Mouse (Mus musculus) myocyte (in vitro differentiated cells): ENCODE results near the gene Trpm6. TPM values are rescaled to one million over a fixed set of nuclear protein-coding genes. Genes with fewer than 3 reads are reported as not detected.

ENCODE experiments used
- H3K27me3 ChIP-seq: one replicate; pipeline ENCODE4 v1.6.1; 2011; ENCODE audit not compliant: control insufficient read depth, insufficient read depth, insufficient read length
- H3K36me3 ChIP-seq: one replicate; pipeline ENCODE4 v1.6.1; 2011; ENCODE audit not compliant: control insufficient read depth, insufficient read depth
- H3K4me2 ChIP-seq: one replicate; pipeline ENCODE4 v1.6.1; 2011; ENCODE audit warnings: low read depth, control low read depth
- H3K4me3 ChIP-seq: one replicate; pipeline ENCODE4 v1.5.1; 2011; ENCODE audit warnings: mild to moderate bottlenecking, control low read depth, moderate library complexity
- H3K79me2 ChIP-seq: one replicate; pipeline ENCODE4 v1.6.1; 2011; ENCODE audit not compliant: control insufficient read depth, insufficient read depth
- H3ac ChIP-seq: one replicate; pipeline ENCODE4 v1.6.1; 2011; ENCODE audit not compliant: control insufficient read depth, insufficient read length
- CEBPB ChIP-seq: IDR thresholded peaks from 2 replicates; pipeline ENCODE4 v1.6.1; 2011; ENCODE audit warnings: mild to moderate bottlenecking, moderate library complexity; ENCODE audit not compliant: poor library complexity, insufficient read depth, severe bottlenecking
- E2F4 ChIP-seq: IDR thresholded peaks from one replicate; pipeline ENCODE4 v1.6.1; 2011; ENCODE audit warnings: mild to moderate bottlenecking, control low read depth, moderate library complexity; ENCODE audit not compliant: insufficient read depth
- MAX ChIP-seq: IDR thresholded peaks from one replicate; pipeline ENCODE4 v1.6.1; 2011; ENCODE audit warnings: low read depth, mild to moderate bottlenecking, control low read depth
- MYOD1 ChIP-seq, 3 experiments: IDR thresholded peaks; one replicate each; pipeline ENCODE4 v1.6.1; 2011; ENCODE audit warnings: control low read depth in 2 of 3, low read depth in 2 of 3, mild to moderate bottlenecking in 2 of 3, moderate library complexity in 1 of 3; ENCODE audit not compliant: insufficient read length in 2 of 3, control insufficient read depth in 1 of 3
- MYOG ChIP-seq, 3 experiments: IDR thresholded peaks; one replicate each; pipeline ENCODE4 v1.6.1; 2011; ENCODE audit warnings: control low read depth in 2 of 3, low read depth in 2 of 3, mild to moderate bottlenecking in 2 of 3; ENCODE audit not compliant: insufficient read length in 2 of 3, control insufficient read depth in 1 of 3, insufficient read depth in 1 of 3
- POLR2A ChIP-seq: IDR thresholded peaks from one replicate; pipeline ENCODE4 v1.6.1; 2011; ENCODE audit warnings: low read depth, mild to moderate bottlenecking, control low read depth, moderate library complexity; ENCODE audit not compliant: insufficient read length
- POLR2AphosphoS2 ChIP-seq: IDR thresholded peaks from one replicate; pipeline ENCODE4 v1.6.1; 2011; ENCODE audit warnings: low read depth, control low read depth; ENCODE audit not compliant: insufficient read length
- REST ChIP-seq: IDR thresholded peaks from one replicate; pipeline ENCODE4 v1.6.1; 2011; ENCODE audit warnings: mild to moderate bottlenecking, control low read depth, moderate library complexity; ENCODE audit not compliant: insufficient read depth, insufficient read length
- SRF ChIP-seq: IDR thresholded peaks from one replicate; pipeline ENCODE4 v1.6.1; 2011; ENCODE audit warnings: low read depth; ENCODE audit not compliant: control insufficient read depth, insufficient read length
- TCF12 ChIP-seq: IDR thresholded peaks from one replicate; pipeline ENCODE4 v1.6.1; 2011; ENCODE audit warnings: mild to moderate bottlenecking, control low read depth; ENCODE audit not compliant: poor library complexity, insufficient read depth, severe bottlenecking
- TCF3 ChIP-seq: IDR thresholded peaks from one replicate; pipeline ENCODE4 v1.6.1; 2011; ENCODE audit warnings: low read depth, control low read depth; ENCODE audit not compliant: insufficient read length
- USF1 ChIP-seq: IDR thresholded peaks from one replicate; pipeline ENCODE4 v1.6.1; 2011; ENCODE audit warnings: low read depth, mild to moderate bottlenecking, control low read depth, moderate library complexity
- polyA plus RNA-seq: library from polyadenylated mRNA; unstranded; fragments of >200 nt; fragmentation: generic; extraction: Trizol; gene quantifications from one replicate; pipeline ENCODE4 v1.2.1, GENCODE M21; 2012; ENCODE audit warnings: missing spikeins

Trpm6 gene
- 0.08 TPM for polyA plus RNA-seq

- H3K36me3 ChIP-seq, result no peaks in the 10 kb centered on the region
- H3K79me2 ChIP-seq, result no peaks in the 10 kb centered on the region
- H3K27me3 ChIP-seq, result no peaks in the 10 kb centered on the region
- H3K4me2 ChIP-seq, result no peak within 1 kb of the TSS
- H3K4me3 ChIP-seq, result no peak within 1 kb of the TSS
- TF ChIP-seq USF1, result no peak
- TF ChIP-seq TCF12, result no peak
- TF ChIP-seq SRF, result no peak
- TF ChIP-seq POLR2A, result no peak
- no peak for TF ChIP-seq TCF3
- no peak for TF ChIP-seq E2F4
- TF ChIP-seq POLR2AphosphoS2, result no peak
- TF ChIP-seq MAX, result no peak
- no peak within 1 kb of the TSS for H3ac ChIP-seq
These were observed at the start of gene Trpm6 for GRCm38 (mm10) chr19:18749598-18750339. Trpm6 (plus strand) TSS chr19:18749983.

- H3K27me3 ChIP-seq, result no peaks in the 10 kb centered on the region
- no peak overlapping the region for H3K4me2 ChIP-seq
- H3K4me3 ChIP-seq, result no peak overlapping the region
- H3K79me2 ChIP-seq, result no peaks in the 10 kb centered on the region
- H3K36me3 ChIP-seq, result no peaks in the 10 kb centered on the region
- H3ac ChIP-seq, result no peak overlapping the region
- TF ChIP-seq TCF12, result no peak
- TF ChIP-seq SRF, result no peak
- TF ChIP-seq POLR2A, result no peak
- TF ChIP-seq TCF3, result no peak
- TF ChIP-seq REST, result no peak
- no peak for TF ChIP-seq POLR2AphosphoS2
- no peak for TF ChIP-seq USF1
- no peak for TF ChIP-seq CEBPB
- TF ChIP-seq E2F4, result no peak
- TF ChIP-seq MYOD1 (IDR thresholded peaks at IDR 0.05; ENCODE audit: control insufficient read depth in 1 of 3, insufficient read length in 2 of 3, low read depth in 2 of 3), result no peak
- no peak for TF ChIP-seq MAX
- no peak for TF ChIP-seq MYOG (IDR thresholded peaks at IDR 0.05; ENCODE audit: control insufficient read depth in 1 of 3, insufficient read depth in 1 of 3, insufficient read length in 2 of 3, low read depth in 2 of 3)
These were observed 41.7 kb upstream of the Trpm6 start for GRCm38 (mm10) chr19:18708101-18708500.

GRCm38 (mm10) chr19:18710903-18711302 is 38.9 kb upstream of the Trpm6 start:
- peaks cover 25% of the 10 kb centered on the region for H3K79me2 ChIP-seq
- H3K4me2 ChIP-seq, result no peak overlapping the region
- no peaks in the 10 kb centered on the region for H3K27me3 ChIP-seq
- no peak overlapping the region for H3K4me3 ChIP-seq
- TF ChIP-seq MYOG (IDR thresholded peaks at IDR 0.05; ENCODE audit: control insufficient read depth in 1 of 3, insufficient read depth in 1 of 3, insufficient read length in 2 of 3, low read depth in 2 of 3) (no peak), MAX (no peak), POLR2A (no peak), TCF12 (no peak), TCF3 (no peak), E2F4 (no peak)
- no peak overlapping the region for H3ac ChIP-seq
- peaks cover 6% of the 10 kb centered on the region for H3K36me3 ChIP-seq

GRCm38 (mm10) chr19:18711589-18711988 is 38.2 kb upstream of the Trpm6 start:
- H3ac ChIP-seq, result no peak overlapping the region
- TF ChIP-seq CEBPB (no peak), USF1 (no peak), MAX (no peak), SRF (no peak), POLR2AphosphoS2 (no peak)
- H3K4me3 ChIP-seq, result peak overlapping the region; percentile 45
- H3K36me3 ChIP-seq, result peaks cover 6% of the 10 kb centered on the region
- H3K4me2 ChIP-seq, result no peak overlapping the region
- H3K79me2 ChIP-seq, result peaks cover 30% of the 10 kb centered on the region
- no peaks in the 10 kb centered on the region for H3K27me3 ChIP-seq

- peak overlapping the region; percentile 11 for H3ac ChIP-seq
- H3K36me3 ChIP-seq, result peaks cover 6% of the 10 kb centered on the region
- peak overlapping the region; percentile 45 for H3K4me3 ChIP-seq
- TF ChIP-seq REST (no peak), USF1 (no peak), MYOD1 (IDR thresholded peaks at IDR 0.05; ENCODE audit: control insufficient read depth in 1 of 3, insufficient read length in 2 of 3, low read depth in 2 of 3) (no peak)
- H3K27me3 ChIP-seq, result no peaks in the 10 kb centered on the region
- H3K79me2 ChIP-seq, result peaks cover 37% of the 10 kb centered on the region
- peak overlapping the region; percentile 69 for H3K4me2 ChIP-seq
These were observed 37.5 kb upstream of the Trpm6 start for GRCm38 (mm10) chr19:18712153-18712865.
